ENCODE assay signal across 9 mouse cellular contexts in the genomic region with DNA sequence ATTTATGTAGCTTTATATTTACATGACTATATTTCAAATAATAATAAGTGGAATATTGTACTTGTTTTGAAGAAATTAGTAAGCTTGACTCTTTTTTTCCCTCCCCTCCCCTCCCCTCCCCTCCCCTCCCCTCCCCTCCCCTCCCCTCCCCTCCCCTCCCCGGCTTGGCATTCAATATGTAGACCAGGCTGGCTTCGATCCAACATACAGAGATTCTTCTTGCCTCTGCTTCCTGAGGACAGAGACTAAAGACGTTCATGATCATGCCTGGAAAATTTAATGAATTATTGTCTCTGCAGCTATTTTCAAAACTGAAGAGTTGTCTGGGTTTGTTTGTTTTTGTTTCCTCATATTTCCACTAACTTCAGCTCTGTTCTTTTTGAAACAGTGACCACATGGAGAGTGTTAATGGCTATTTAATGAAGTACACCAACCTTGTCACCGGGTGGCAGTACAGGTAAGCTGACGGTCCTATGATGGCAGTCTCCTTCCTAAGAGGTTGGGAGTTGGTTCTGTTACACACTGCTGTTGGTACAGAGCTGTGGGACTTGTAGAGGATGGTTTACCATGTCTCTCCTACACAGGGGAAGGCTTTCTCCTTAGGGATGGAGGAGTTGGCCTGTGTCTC. TPM values are rescaled to one million over a fixed set of nuclear protein-coding genes. Genes with fewer than 3 reads are reported as not detected.
DNase-seq lines count a peak whose midpoint lies in the region; ATAC-seq and TF ChIP-seq lines count a peak whose summit lies in the region.
"Had no signal": no experiment of that assay in that cellular context is flagged by ENCODE, and none has a peak within 500 bp of the region (broad histone marks: within the 10 kb centered on the region; RNA-seq: fewer than 3 reads in every experiment).

No protein-coding gene starts in this region.

- peak; percentile 76 for TF ChIP-seq RAD21 in MEL (IDR thresholded peaks at IDR 0.05; ENCODE audit: low read depth, low read length)

- peaks cover 8% of the 10 kb centered on the region; the same call in 1 of the 2 replicates for H3K4me1 ChIP-seq in heart, postnatal 0 days (ENCODE audit: control insufficient read depth, insufficient read depth)
- peaks cover 6 to 19% of the 10 kb centered on the region in 2 experiments; a peak in 3 of 4 replicates for H3K4me1 ChIP-seq in MEL (ENCODE audit: control insufficient read depth in 1 of 2, insufficient read depth in 2 of 2, low read length in 2 of 2)
- H3K4me1 ChIP-seq in intestine, embryonic 16.5 days (ENCODE audit: control insufficient read depth, insufficient read depth, low read length), result no peaks in the 10 kb centered on the region; the same call in 1 of the 2 replicates

- intact Hi-C loops in gastrocnemius, postnatal 36 days (cut with DNase I), result loop anchor here (10.0 kb wide), 1 partner anchor 549 kb away; no protein-coding TSS in a partner anchor

- TF ChIP-seq POLR2A in MEL (IDR thresholded peaks at IDR 0.05; ENCODE audit: control insufficient read depth in 1 of 2, insufficient read depth in 1 of 2, low read depth in 1 of 2, low read length in 2 of 2, poor library complexity in 1 of 2), result no peak

- H3K79me2 ChIP-seq in MEL (ENCODE audit: control insufficient read depth, insufficient read depth, low read length, poor library complexity), result no peaks in the 10 kb centered on the region

- TF ChIP-seq EP300 in heart, postnatal 0 days (IDR thresholded peaks at IDR 0.05; ENCODE audit: low read depth), result no peak
- no peak for TF ChIP-seq EP300 in MEL (IDR thresholded peaks at IDR 0.05; ENCODE audit: low read depth in 1 of 2, low read length in 2 of 2)

- WGBS in heart, postnatal 0 days, result 41% methylated on average over 4 of the region's 5 CpGs
- WGBS in intestine, embryonic 16.5 days, result 57% methylated on average over 4 of the region's 5 CpGs

- no peaks in the 10 kb centered on the region for H3K27me3 ChIP-seq in heart, postnatal 0 days (ENCODE audit: control insufficient read depth, insufficient read depth, low read length)
- no peaks in the 10 kb centered on the region for H3K27me3 ChIP-seq in MEL (ENCODE audit: control insufficient read depth in 1 of 2, insufficient read depth in 2 of 2, low read length in 2 of 2)
- H3K27me3 ChIP-seq in intestine, embryonic 16.5 days (replicated peaks; ENCODE audit: control insufficient read depth, insufficient read depth, low read length), result no peaks in the 10 kb centered on the region
- H3K27me3 ChIP-seq: forebrain, embryonic 12.5 days had no signal

- no peak overlapping the region for H3K27ac ChIP-seq in heart, postnatal 0 days (ENCODE audit: low read depth)
- no peak overlapping the region for H3K27ac ChIP-seq in MEL (ENCODE audit: control insufficient read depth, low read depth, low read length)
- peak overlapping the region; percentile 50 for H3K27ac ChIP-seq in intestine, embryonic 16.5 days (ENCODE audit: low read length)
- H3K27ac ChIP-seq: forebrain, embryonic 12.5 days had no signal

- peaks cover 23% of the 10 kb centered on the region for H3K36me3 ChIP-seq in heart, postnatal 0 days (replicated peaks; ENCODE audit: control insufficient read depth, insufficient read depth, low read length)
- peaks cover 0 to 7% of the 10 kb centered on the region in 2 experiments; a peak in 2 of 4 replicates for H3K36me3 ChIP-seq in MEL (ENCODE audit: control insufficient read depth in 1 of 2, insufficient read depth in 2 of 2, low read length in 2 of 2)
- 0 out of 2 replicates have a peak, but pooled peaks cover under 1% of the 10 kb centered on the region for H3K36me3 ChIP-seq in intestine, embryonic 16.5 days (ENCODE audit: control insufficient read depth, insufficient read depth, low read length)

- peak; percentile 52 for DNase-seq in heart, postnatal 0 days (ENCODE audit: low spot score)
- DNase-seq in heart, adult 9 months (ENCODE audit: low spot score in 2 of 2), result no peak
- DNase-seq in 3T3-L1 (ENCODE audit: low read depth, low spot score) (peak; percentile 73), MEL (ENCODE audit: low read depth, low spot score) (peak; percentile 72)
- no peak for DNase-seq in spleen, postnatal 4 days (ENCODE audit: low spot score in 2 of 2)
- DNase-seq in gastrocnemius, postnatal 36 days, result no peak
- DNase-seq in urinary bladder, adult 18-20 months (ENCODE audit: low spot score in 2 of 2), result no peak

- peak; percentile 58 for TF ChIP-seq CTCF in heart, postnatal 0 days (IDR thresholded peaks at IDR 0.05; ENCODE audit: low read depth)
- peak; percentile 51 to 77 (median 54) for TF ChIP-seq CTCF in MEL (IDR thresholded peaks at IDR 0.05 in 2 of 3, conservative IDR thresholded peaks at IDR 0.05 in 1 of 3; ENCODE audit: control insufficient read depth in 1 of 3, insufficient read depth in 1 of 3, low read depth in 2 of 3, low read length in 3 of 3, poor library complexity in 1 of 3, severe bottlenecking in 1 of 3)

- H3K4me2 ChIP-seq in heart, postnatal 0 days (ENCODE audit: low read depth, low read length), result no peak overlapping the region
- H3K4me2 ChIP-seq in intestine, embryonic 16.5 days (ENCODE audit: low read depth, low read length), result no peak overlapping the region
- H3K4me2 ChIP-seq: forebrain, embryonic 12.5 days had no signal

- H3K4me3 ChIP-seq in heart, postnatal 0 days (ENCODE audit: low read depth, low read length), result no peak overlapping the region
- H3K4me3 ChIP-seq in MEL (ENCODE audit: control insufficient read depth in 1 of 2, insufficient read depth in 1 of 2, low read depth in 2 of 2, low read length in 2 of 2), result no peak overlapping the region
- no peak overlapping the region for H3K4me3 ChIP-seq in intestine, embryonic 16.5 days (ENCODE audit: low read length)
- H3K4me3 ChIP-seq: forebrain, embryonic 12.5 days had no signal

- no peak overlapping the region for H3K9ac ChIP-seq in heart, postnatal 0 days (replicated peaks; ENCODE audit: low read depth, low read length)
- no peak overlapping the region for H3K9ac ChIP-seq in MEL (ENCODE audit: control insufficient read depth, low read depth, low read length, poor library complexity, severe bottlenecking)
- no peak overlapping the region for H3K9ac ChIP-seq in intestine, embryonic 16.5 days (ENCODE audit: low read depth, low read length)
- H3K9ac ChIP-seq: forebrain, embryonic 12.5 days had no signal

- ATAC-seq in heart, postnatal 0 days (ENCODE audit: insufficient read depth, low read depth), result peak; percentile 63
- ATAC-seq in intestine, embryonic 16.5 days, result peak; percentile 54

- no peaks in the 10 kb centered on the region for H3K9me3 ChIP-seq in heart, postnatal 0 days (replicated peaks; ENCODE audit: control insufficient read depth, low read length)
- no peaks in the 10 kb centered on the region for H3K9me3 ChIP-seq in MEL (replicated peaks; ENCODE audit: insufficient read depth, low read length)
- H3K9me3 ChIP-seq in intestine, embryonic 16.5 days (ENCODE audit: control insufficient read depth, low read length), result no peaks in the 10 kb centered on the region
- H3K9me3 ChIP-seq: forebrain, embryonic 12.5 days had no signal

TF ChIP-seq in MEL, 35 proteins besides CTCF, POLR2A, EP300 and RAD21:
- no peak for TF ChIP-seq MAX (IDR thresholded peaks at IDR 0.05; ENCODE audit: low read length)
- no peak for TF ChIP-seq CHD2 (IDR thresholded peaks at IDR 0.05; ENCODE audit: low read length)
- no peak; the same call in 1 of the 2 replicates for TF ChIP-seq ZC3H11A (IDR thresholded peaks at IDR 0.05; ENCODE audit: low read depth, low read length)
- TF ChIP-seq SMC3 (IDR thresholded peaks at IDR 0.05; ENCODE audit: low read depth, low read length), result peak; percentile 62

RNA-seq across cellular contexts. Expression of gene Osbpl11, which starts 10.9 kb away (rescaled TPM):
- total RNA-seq in heart, postnatal 0 days (2014; rRNA removed; ENCODE audit: low replicate concordance), result 18.0 and 20.3 TPM in 2 replicates
- polyA plus RNA-seq in heart, postnatal 0 days (2015; fragmentation: Nextera tagmentation; extraction: Ambion mirVana), result 9.9 and 10.4 TPM in 2 replicates
- 6.9 and 7.1 TPM in 2 replicates for total RNA-seq in MEL (2012; rRNA removed)
- polyA plus RNA-seq in MEL (2012; ENCODE audit: insufficient read depth in 1 of 2, insufficient read length in 2 of 2, low read depth in 1 of 2, low replicate concordance in 2 of 2, missing spikeins in 1 of 2), result 10 to 100 TPM in 1 of 2 experiments, not detected in 1; 10.3 TPM
- polyA plus RNA-seq in intestine, embryonic 16.5 days (2015; fragmentation: Nextera tagmentation; extraction: Ambion mirVana), result 8.8 and 9.4 TPM in 2 replicates
- 10 to 100 TPM; 13.9 to 15.2 TPM for total RNA-seq in gastrocnemius, postnatal 36 days (2021)

RNA-seq across cellular contexts. Expression of gene Snx4, which starts 55.4 kb away (rescaled TPM):
- 62.4 and 68.5 TPM in 2 replicates for total RNA-seq in heart, postnatal 0 days (2014; rRNA removed; ENCODE audit: low replicate concordance)
- 69.8 and 73.0 TPM in 2 replicates for polyA plus RNA-seq in heart, postnatal 0 days (2015; fragmentation: Nextera tagmentation; extraction: Ambion mirVana)
- 34.7 and 37.9 TPM in 2 replicates for total RNA-seq in MEL (2012; rRNA removed)
- polyA plus RNA-seq in MEL (2012; ENCODE audit: insufficient read depth in 1 of 2, insufficient read length in 2 of 2, low read depth in 1 of 2, low replicate concordance in 2 of 2, missing spikeins in 1 of 2), result 10 to 100 TPM in 1 of 2 experiments, not detected in 1; 36.1 TPM
- 89.3 and 95.9 TPM in 2 replicates for polyA plus RNA-seq in intestine, embryonic 16.5 days (2015; fragmentation: Nextera tagmentation; extraction: Ambion mirVana)
- total RNA-seq in gastrocnemius, postnatal 36 days (2021), result 10 to 100 TPM; 13.0 to 13.4 TPM

Comparison
In these comparisons a context has a peak if more than half of its experiments do, and no peak if none do; other contexts are left out.
1. DNase-seq: peak in heart, postnatal 0 days (single experiment), 3T3-L1 (single experiment) and MEL (single experiment); none in heart, adult 9 months (0 of 2), spleen, postnatal 4 days (0 of 2), gastrocnemius, postnatal 36 days (0 of 2) and urinary bladder, adult 18-20 months (0 of 2).